Mouse (Mus musculus): ENCODE results near the gene Iars2.

DNA sequence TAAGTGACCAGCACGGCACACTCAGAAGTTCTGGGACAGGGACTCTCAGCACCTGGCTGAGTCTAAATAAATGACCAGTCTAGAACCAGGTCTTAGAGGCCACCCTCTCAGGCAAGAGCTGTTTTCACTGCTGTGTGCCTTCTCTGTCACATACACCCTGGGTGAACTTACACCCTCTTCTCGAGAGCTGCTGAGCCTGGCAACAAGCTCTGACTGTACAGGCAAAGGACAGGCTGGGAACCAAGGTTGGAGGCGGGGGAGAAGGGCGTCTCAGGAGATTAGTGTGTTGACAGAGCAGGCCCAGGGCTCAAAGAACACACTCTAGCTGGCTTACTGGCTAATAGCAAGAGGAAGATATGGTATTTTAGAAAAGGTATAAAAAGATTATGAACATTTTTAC lies 20.3 kb downstream of the Iars2 start:
- no peak for TF ChIP-seq CTCF (IDR thresholded peaks at IDR 0.05)
- no peak for TF ChIP-seq POLR2A (IDR thresholded peaks at IDR 0.05; ENCODE audit: insufficient read depth, low read depth, low read length)
